Mouse (Mus musculus) erythroblast, embryonic 14.5 days (primary cell): ENCODE results near the gene Gm49721.
"Not testable (repeated sequence)": the region's sequence is repeated elsewhere in the genome, so short reads cannot be mapped to it uniquely, and the experiment has no call there.

Experiments
- GATA1 ChIP-seq: IDR thresholded peaks from 2 replicates; pipeline ENCODE4 v1.6.1; 2012; ENCODE audit warnings: low read length, inconsistent platforms, mixed read lengths
- TAL1 ChIP-seq: IDR thresholded peaks from 3 replicates; pipeline ENCODE4 v1.6.1; 2012; ENCODE audit warnings: low read length, inconsistent platforms, mixed read lengths

- TF ChIP-seq GATA1, TAL1: not testable (repeated sequence)
These were observed 7.5 kb upstream of the Gm49721 start for GRCm38 (mm10) chr17:6971238-6971637.
